Mouse (Mus musculus) limb, embryonic 10.5 days (tissue): Measurements from ENCODE around the gene Srxn1. TPM values are rescaled to one million over a fixed set of nuclear protein-coding genes. Genes with fewer than 3 reads are reported as not detected.

Source experiments
- DNase-seq: peaks from one replicate; pipeline ENCODE4 v3.0.0-alpha.2; 2017; ENCODE audit warnings: low spot score
- H3K27ac ChIP-seq: fragments of 300-500 bp; sonication (generic); 2 replicates; pipeline ENCODE4 v1.5.1; 2016; ENCODE audit warnings: mild to moderate bottlenecking
- H3K27me3 ChIP-seq: fragments of 300-500 bp; sonication (generic); 2 replicates; pipeline ENCODE4 v1.6.1; 2016; ENCODE audit warnings: low read depth, mild to moderate bottlenecking; ENCODE audit not compliant: poor library complexity, severe bottlenecking
- H3K36me3 ChIP-seq: fragments of 300-500 bp; sonication (generic); 2 replicates; pipeline ENCODE4 v1.6.1; 2016; ENCODE audit warnings: mild to moderate bottlenecking, moderate library complexity
- H3K4me1 ChIP-seq: fragments of 300-500 bp; sonication (generic); 2 replicates; pipeline ENCODE4 v1.6.1; 2016
- H3K4me3 ChIP-seq: fragments of 300-500 bp; sonication (generic); 2 replicates; pipeline ENCODE4 v1.5.1; 2016; ENCODE audit warnings: mild to moderate bottlenecking, moderate library complexity
- H3K9me3 ChIP-seq: fragments of 300-500 bp; sonication (generic); replicated peaks from 2 replicates; pipeline ENCODE4 v1.6.1; 2016; ENCODE audit warnings: mild to moderate bottlenecking
- WGBS: fragments of 180-500 bp; shearing (Covaris S2); methylation state at CpG from one replicate; pipeline ENCODE4 v1.1.7; 2016; 5-methylcytosine and 5-hydroxymethylcytosine counted together
- polyA plus RNA-seq: library from polyadenylated mRNA; unstranded; fragments of >200 nt; fragmentation: Nextera tagmentation; extraction: Ambion mirVana; gene quantifications from 2 replicates; pipeline ENCODE4 v1.2.1, GENCODE M21; 2016

Gene Srxn1
- polyA plus RNA-seq, 1 experiment from 2014 or later: 8.0 TPM

DNA sequence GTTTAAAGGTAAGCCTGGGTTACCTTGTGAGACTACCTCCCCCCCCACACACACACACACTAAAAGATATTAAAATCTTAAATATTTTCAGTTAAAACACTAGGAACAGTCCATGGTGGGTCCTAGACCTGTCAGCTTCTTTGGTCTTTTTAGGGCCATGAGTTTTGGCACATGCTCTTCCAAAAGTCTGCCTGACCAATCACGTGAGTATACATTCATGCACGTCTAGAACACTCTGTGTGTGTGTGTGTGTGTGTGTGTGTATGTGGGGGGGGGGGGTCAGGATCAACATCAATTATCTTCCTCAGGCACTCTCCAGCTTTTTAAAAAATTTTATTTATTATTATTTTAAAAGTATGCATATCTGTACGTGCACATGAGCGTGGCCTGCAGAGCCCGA lies 7.2 kb downstream of the Srxn1 start:
- DNase-seq: no peak
- H3K27me3 ChIP-seq: peaks cover 47% of the 10 kb centered on the region
- no peak overlapping the region for H3K27ac ChIP-seq
- no peak overlapping the region for H3K4me3 ChIP-seq
- H3K36me3 ChIP-seq: no peaks in the 10 kb centered on the region
- 92% methylated on average over 5 of the region's 5 CpGs for WGBS
- no peaks in the 10 kb centered on the region for H3K9me3 ChIP-seq
- H3K4me1 ChIP-seq: peaks cover 36% of the 10 kb centered on the region

GRCm38 (mm10) chr2:152112970-152113369 lies 7.7 kb downstream of the Srxn1 start:
- Histone ChIP-seq H3K27me3 (peaks cover 47% of the 10 kb centered on the region), H3K4me1 (peaks cover 36% of the 10 kb centered on the region), H3K27ac (no peak overlapping the region), H3K9me3 (no peaks in the 10 kb centered on the region), H3K36me3 (no peaks in the 10 kb centered on the region), H3K4me3 (no peak overlapping the region)
- 75% methylated on average over 10 of the region's 10 CpGs for WGBS
- DNase-seq: no peak

GRCm38 (mm10) chr2:152114057-152114975 lies 9.0 kb downstream of the Srxn1 start:
- Histone ChIP-seq H3K27me3 (peaks cover 47% of the 10 kb centered on the region), H3K9me3 (no peaks in the 10 kb centered on the region), H3K36me3 (no peaks in the 10 kb centered on the region), H3K4me1 (peaks cover 45% of the 10 kb centered on the region), H3K27ac (peak overlapping the region; percentile 78), H3K4me3 (peak overlapping the region; percentile 43)
- peak; percentile 81 for DNase-seq
- WGBS: 14% methylated on average over 36 of the region's 36 CpGs

DNA sequence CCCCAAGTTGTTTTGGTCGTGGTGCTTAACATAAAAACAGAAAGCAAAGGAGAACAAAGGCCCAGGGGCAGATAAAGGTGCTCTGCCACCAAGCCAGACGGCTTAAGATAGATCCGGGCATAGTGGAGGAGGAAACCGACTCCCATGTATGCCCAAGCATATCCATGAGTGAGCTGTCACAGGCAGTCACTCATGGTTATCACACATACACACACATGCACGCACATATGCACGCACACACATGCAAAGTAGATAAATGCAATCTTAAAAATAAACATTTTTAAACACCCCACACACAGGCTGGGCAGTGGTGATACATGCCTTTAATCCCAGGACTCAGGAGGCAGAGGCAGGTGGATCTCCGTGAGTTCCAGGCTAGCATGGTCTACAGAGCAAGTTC lies 12.4 kb downstream of the Srxn1 start:
- Histone ChIP-seq H3K36me3 (no peaks in the 10 kb centered on the region), H3K27me3 (peaks cover 37% of the 10 kb centered on the region), H3K27ac (no peak overlapping the region), H3K4me3 (no peak overlapping the region), H3K9me3 (no peaks in the 10 kb centered on the region), H3K4me1 (peaks cover 66% of the 10 kb centered on the region)
- DNase-seq: no peak
- WGBS: 89% methylated on average over 7 of the region's 7 CpGs

DNA sequence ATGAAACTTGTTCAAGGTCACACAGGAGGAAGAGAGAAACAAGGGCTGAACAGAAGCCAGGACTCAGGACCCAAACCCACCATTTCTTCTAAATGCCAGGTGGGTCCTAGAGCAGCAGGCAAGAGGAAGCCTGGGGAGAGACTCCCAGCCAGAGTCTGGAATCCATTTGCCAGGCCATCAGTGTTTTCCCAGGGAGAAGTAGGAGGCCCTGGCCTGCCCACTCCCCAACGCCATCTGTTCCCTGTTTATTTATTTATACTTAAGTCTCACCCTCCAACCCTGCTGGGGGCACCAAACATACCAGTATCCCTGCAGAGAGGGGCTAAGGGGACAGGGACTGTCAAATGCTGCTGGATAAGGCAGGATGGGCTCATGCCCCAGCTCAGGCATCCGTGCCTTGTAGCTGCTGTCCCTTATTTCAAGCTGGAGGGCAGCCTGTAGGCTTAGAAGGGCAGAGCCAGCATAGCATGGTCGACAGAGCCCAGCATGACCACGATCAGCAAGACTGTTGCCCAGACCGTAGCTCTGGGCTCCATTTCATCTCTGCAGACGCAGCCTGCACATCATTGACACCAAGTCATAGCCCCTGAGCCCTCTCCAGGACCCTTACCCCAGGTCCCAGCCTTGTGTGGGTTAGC lies 14.0 kb downstream of the Srxn1 start:
- H3K9me3 ChIP-seq: no peaks in the 10 kb centered on the region
- H3K4me1 ChIP-seq: peaks cover 53% of the 10 kb centered on the region
- 36% methylated on average over 6 of the region's 6 CpGs for WGBS
- no peak overlapping the region for H3K4me3 ChIP-seq
- no peaks in the 10 kb centered on the region for H3K36me3 ChIP-seq
- H3K27me3 ChIP-seq: peaks cover 25% of the 10 kb centered on the region
- no peak for DNase-seq
- peak overlapping the region; percentile 72 for H3K27ac ChIP-seq

- Histone ChIP-seq H3K36me3 (no peaks in the 10 kb centered on the region), H3K4me1 (peaks cover 38% of the 10 kb centered on the region), H3K27ac (no peak overlapping the region), H3K9me3 (no peaks in the 10 kb centered on the region), H3K27me3 (0 out of 2 replicates have a peak, but pooled peaks cover 3% of the 10 kb centered on the region), H3K4me3 (no peak overlapping the region)
- DNase-seq: no peak
- WGBS: 72% methylated on average over 9 of the region's 9 CpGs
Observed at GRCm38 (mm10) chr2:152122896-152123295, 17.6 kb downstream of the Srxn1 start.

GRCm38 (mm10) chr2:152128597-152128996 lies 23.3 kb downstream of the Srxn1 start:
- peaks cover 32% of the 10 kb centered on the region for H3K4me1 ChIP-seq
- no peak for DNase-seq
- no peak overlapping the region for H3K27ac ChIP-seq
- 67% methylated on average over 2 of the region's 2 CpGs for WGBS
- no peak overlapping the region for H3K4me3 ChIP-seq
- H3K27me3 ChIP-seq: 0 out of 2 replicates have a peak, but pooled peaks cover 3% of the 10 kb centered on the region
- no peaks in the 10 kb centered on the region for H3K36me3 ChIP-seq
- H3K9me3 ChIP-seq: no peaks in the 10 kb centered on the region

GRCm38 (mm10) chr2:152129778-152130177 lies 24.5 kb downstream of the Srxn1 start:
- no peak overlapping the region for H3K4me3 ChIP-seq

DNA sequence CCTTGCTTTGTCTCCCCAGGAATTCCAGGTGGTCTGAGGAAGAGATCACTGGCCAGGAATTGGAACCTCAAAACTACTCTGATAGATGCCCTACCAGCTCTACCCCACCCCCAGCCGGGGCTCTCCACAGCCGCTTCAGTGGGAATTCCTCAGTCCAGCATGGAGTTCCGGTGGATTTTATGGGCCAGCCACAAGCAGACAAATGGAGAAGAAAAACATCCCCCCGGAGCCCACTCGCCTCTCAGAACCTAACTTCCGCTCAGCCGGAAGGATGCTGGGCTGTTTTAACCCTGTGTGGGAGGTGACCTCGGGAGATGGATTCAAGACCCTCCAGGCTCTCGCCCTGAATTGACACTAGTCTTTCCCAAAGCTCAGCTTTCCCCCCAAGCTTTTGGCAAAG lies 26.7 kb downstream of the Srxn1 start:
- WGBS: 55% methylated on average over 9 of the region's 9 CpGs
- Histone ChIP-seq H3K4me3 (no peak overlapping the region), H3K27me3 (no peaks in the 10 kb centered on the region), H3K9me3 (no peaks in the 10 kb centered on the region), H3K36me3 (no peaks in the 10 kb centered on the region), H3K27ac (peak overlapping the region; percentile 66), H3K4me1 (peaks cover 32% of the 10 kb centered on the region)
- no peak for DNase-seq

More at GRCm38 (mm10) chr2:152129778-152130177, 24.5 kb downstream of the Srxn1 start:
- no peaks in the 10 kb centered on the region for H3K9me3 ChIP-seq
- no peaks in the 10 kb centered on the region for H3K27me3 ChIP-seq
- H3K36me3 ChIP-seq: no peaks in the 10 kb centered on the region
- DNase-seq: no peak
- H3K4me1 ChIP-seq: peaks cover 32% of the 10 kb centered on the region
- no peak overlapping the region for H3K27ac ChIP-seq
- WGBS: 86% methylated on average over 3 of the region's 3 CpGs

DNA sequence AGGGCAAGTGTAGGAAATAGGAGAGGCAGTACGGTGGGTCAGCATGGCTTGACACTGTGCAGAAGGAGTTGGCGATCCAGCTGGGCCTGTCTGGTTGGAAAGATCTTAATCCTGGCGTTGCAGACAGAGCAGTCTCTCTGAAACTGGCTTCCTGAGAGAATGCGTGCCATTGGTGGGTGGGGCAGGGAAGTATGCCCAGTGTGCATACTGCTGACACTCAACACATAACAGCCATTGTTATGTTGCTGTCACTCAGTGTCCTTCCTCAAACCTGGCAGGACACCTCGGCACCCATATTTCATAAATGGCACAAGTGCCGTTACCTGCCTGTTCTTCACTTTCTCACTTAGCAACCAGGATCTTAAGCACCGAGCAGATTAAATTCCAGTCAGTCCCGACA lies 27.4 kb downstream of the Srxn1 start:
- Histone ChIP-seq H3K36me3 (no peaks in the 10 kb centered on the region), H3K27ac (0 out of 2 replicates have a peak overlapping the region, but pooled peaks have one; percentile 66), H3K4me1 (peaks cover 30% of the 10 kb centered on the region), H3K27me3 (no peaks in the 10 kb centered on the region), H3K9me3 (no peaks in the 10 kb centered on the region), H3K4me3 (no peak overlapping the region)
- WGBS: 75% methylated on average over 8 of the region's 8 CpGs
- DNase-seq: no peak

DNA sequence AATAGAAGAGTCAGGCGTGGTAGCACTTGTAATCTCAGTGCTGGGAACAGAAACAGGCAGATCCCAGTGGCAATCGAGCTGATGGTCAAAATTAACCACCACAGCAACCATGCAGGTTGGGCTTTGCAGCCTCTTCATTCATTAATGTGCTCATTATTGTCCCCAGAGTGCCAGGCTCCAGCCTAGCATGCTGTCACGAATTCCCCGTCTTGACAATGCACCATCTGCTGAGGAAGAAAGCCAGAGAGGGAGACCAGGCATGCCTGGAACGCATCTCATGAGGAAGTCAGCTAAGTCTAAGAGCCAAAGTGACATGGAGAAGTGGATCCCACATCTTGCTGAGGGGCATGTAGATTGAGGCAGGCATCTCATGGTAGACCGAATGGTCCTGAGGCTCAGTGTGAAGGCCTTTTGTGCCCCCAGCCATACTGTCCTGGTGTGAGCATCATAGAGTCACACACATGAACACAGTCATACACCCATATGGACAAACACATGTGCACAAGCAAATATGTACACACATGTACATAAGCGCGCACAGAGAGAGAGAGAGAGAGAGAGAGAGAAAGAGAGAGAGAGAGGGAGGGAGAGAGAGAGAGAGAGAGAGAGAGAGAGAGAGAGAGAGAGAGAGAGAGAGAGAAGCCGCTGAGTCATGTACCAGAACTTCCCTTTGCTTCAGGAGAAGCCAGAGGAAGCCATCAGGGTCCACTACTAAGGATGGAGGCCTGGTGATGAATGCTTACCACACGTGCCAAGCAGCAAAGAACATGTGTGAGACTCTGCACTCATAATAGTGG lies 34.1 kb downstream of the Srxn1 start:
- 83% methylated on average over 10 of the region's 10 CpGs for WGBS
- Histone ChIP-seq H3K4me1 (peaks cover 50% of the 10 kb centered on the region), H3K27me3 (peaks cover 56% of the 10 kb centered on the region), H3K4me3 (no peak overlapping the region), H3K27ac (no peak overlapping the region), H3K9me3 (no peaks in the 10 kb centered on the region), H3K36me3 (no peaks in the 10 kb centered on the region)
- DNase-seq: no peak

- no peaks in the 10 kb centered on the region for H3K36me3 ChIP-seq
- no peaks in the 10 kb centered on the region for H3K9me3 ChIP-seq
- peaks cover 64% of the 10 kb centered on the region for H3K4me1 ChIP-seq
- H3K4me3 ChIP-seq: 0 out of 2 replicates have a peak overlapping the region, but pooled peaks have one; percentile 62
- DNase-seq: no peak
- 41% methylated on average over 11 of the region's 11 CpGs for WGBS
- peaks cover 72% of the 10 kb centered on the region for H3K27me3 ChIP-seq
- H3K27ac ChIP-seq: peak overlapping the region; percentile 85; the same call in 1 of the 2 replicates
Observed at GRCm38 (mm10) chr2:152140941-152141340, 35.6 kb downstream of the Srxn1 start.
